Mouse (Mus musculus) frontal cortex, postnatal 10 days (tissue): ENCODE measurements at regions not wholly inside any gene's neighbourhood (a gene's known extent, or its start where the extent isn't known, plus 50 kb on each side); places are given as distances from the start of the nearest gene placed in this dataset.

Experiments used
- DNase-seq, 2 experiments: peaks; one replicate each; pipeline ENCODE4 v3.0.0; 2022; ENCODE audit warnings: low spot score in 2 of 2, mixed read lengths in 1 of 2

GRCm38 (mm10) chr7:118042914-118043313 is 73.1 kb downstream of the Rps15a start:
- DNase-seq: no peak

GRCm38 (mm10) chr7:118039862-118040261 is 76.1 kb downstream of the Rps15a start:
- no peak for DNase-seq

- DNase-seq: no peak
Observed at GRCm38 (mm10) chr7:118037062-118037461, 78.9 kb downstream of the Rps15a start.

- DNase-seq: no peak
Observed at GRCm38 (mm10) chr7:118026106-118026526, 89.9 kb downstream of the Rps15a start.

- no peak for DNase-seq
Observed at GRCm38 (mm10) chr7:118004620-118005019, 111.4 kb downstream of the Rps15a start.

GRCm38 (mm10) chr7:118001881-118002280 is 114.1 kb downstream of the Rps15a start:
- no peak for DNase-seq

- no peak for DNase-seq
Observed at GRCm38 (mm10) chr7:118001121-118001520, 114.9 kb downstream of the Rps15a start.

GRCm38 (mm10) chr7:117982177-117982576 is 133.8 kb downstream of the Rps15a start:
- DNase-seq: no peak

GRCm38 (mm10) chr7:117971176-117971575 is 144.8 kb downstream of the Rps15a start:
- no peak for DNase-seq

- no peak for DNase-seq
Observed at GRCm38 (mm10) chr7:117943435-117943834, 172.6 kb downstream of the Rps15a start.

GRCm38 (mm10) chr7:117939618-117940017 is 176.4 kb downstream of the Rps15a start:
- DNase-seq: no peak

GRCm38 (mm10) chr7:117934908-117935307 is 181.1 kb downstream of the Rps15a start:
- DNase-seq: peak in 1 of 2 experiments; percentile 16

- DNase-seq: no peak
Observed at GRCm38 (mm10) chr7:117931234-117931895, 184.6 kb downstream of the Rps15a start.

GRCm38 (mm10) chr7:117930392-117930791 is 185.6 kb downstream of the Rps15a start:
- DNase-seq: no peak

- DNase-seq: no peak
Observed at GRCm38 (mm10) chr7:117926396-117926795, 189.6 kb downstream of the Rps15a start.

GRCm38 (mm10) chr7:117922270-117922669 is 193.7 kb downstream of the Rps15a start:
- peak; percentile 24 to 33 for DNase-seq

- peak; percentile 28 to 42 for DNase-seq
Observed at GRCm38 (mm10) chr7:117918206-117918995, 197.6 kb downstream of the Rps15a start.

- DNase-seq: no peak
Observed at GRCm38 (mm10) chr7:117916915-117917314, 199.1 kb downstream of the Rps15a start.

- no peak for DNase-seq
Observed at GRCm38 (mm10) chr7:117912453-117912852, 203.5 kb downstream of the Rps15a start.

- DNase-seq: no peak
Observed at GRCm38 (mm10) chr7:117911062-117911461, 204.9 kb downstream of the Rps15a start.

- no peak for DNase-seq
Observed at GRCm38 (mm10) chr7:117896528-117896927, 219.5 kb downstream of the Rps15a start.

GRCm38 (mm10) chr7:117887288-117887687 is 228.7 kb downstream of the Rps15a start:
- DNase-seq: no peak

GRCm38 (mm10) chr7:117882803-117883202 is 233.2 kb downstream of the Rps15a start:
- DNase-seq: peak; percentile 50 to 79
